Mouse (Mus musculus) splenic B cell, adult 2 months (primary cell): Measurements from ENCODE around the gene Nlrc5.

Source experiments
- DNase-seq: peaks from one replicate; pipeline ENCODE4 v3.0.0-alpha.2; 2011; ENCODE audit warnings: low read depth, low spot score
- H3K27me3 ChIP-seq: 2 replicates; pipeline ENCODE4 v1.6.1; 2012; ENCODE audit warnings: mild to moderate bottlenecking, low read length, moderate library complexity, mixed read lengths; ENCODE audit not compliant: control insufficient read depth, poor library complexity, insufficient read depth, severe bottlenecking
- H3K36me3 ChIP-seq: 2 replicates; pipeline ENCODE4 v1.6.1; 2012; ENCODE audit warnings: mild to moderate bottlenecking, low read length, moderate library complexity, mixed read lengths; ENCODE audit not compliant: control insufficient read depth, poor library complexity, insufficient read depth, severe bottlenecking

Gene Nlrc5

DNA sequence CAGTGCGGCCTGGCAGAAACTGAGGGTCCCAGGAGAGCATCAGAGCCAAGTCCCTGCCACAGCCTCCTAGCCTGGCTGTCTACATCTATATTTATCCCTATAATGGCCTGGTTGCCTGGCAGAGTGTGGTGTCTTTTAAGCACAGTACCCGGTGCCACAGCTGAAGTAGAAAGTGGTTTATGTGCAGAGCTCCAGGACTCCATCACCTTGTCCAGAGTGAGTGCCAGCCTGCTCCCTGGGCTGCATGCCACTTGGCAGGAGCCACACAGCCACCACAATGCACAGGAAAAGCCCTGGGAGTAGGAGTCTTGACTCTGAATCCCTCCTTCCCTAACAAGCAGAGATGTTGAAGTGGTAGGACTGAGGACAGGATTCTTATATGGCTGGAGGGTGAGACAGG is 103.3 kb downstream of the Nlrc5 start:
- H3K27me3 ChIP-seq = no peaks in the 10 kb centered on the region; the same call in 1 of the 2 replicates
- no peaks in the 10 kb centered on the region for H3K36me3 ChIP-seq
- DNase-seq = no peak

DNA sequence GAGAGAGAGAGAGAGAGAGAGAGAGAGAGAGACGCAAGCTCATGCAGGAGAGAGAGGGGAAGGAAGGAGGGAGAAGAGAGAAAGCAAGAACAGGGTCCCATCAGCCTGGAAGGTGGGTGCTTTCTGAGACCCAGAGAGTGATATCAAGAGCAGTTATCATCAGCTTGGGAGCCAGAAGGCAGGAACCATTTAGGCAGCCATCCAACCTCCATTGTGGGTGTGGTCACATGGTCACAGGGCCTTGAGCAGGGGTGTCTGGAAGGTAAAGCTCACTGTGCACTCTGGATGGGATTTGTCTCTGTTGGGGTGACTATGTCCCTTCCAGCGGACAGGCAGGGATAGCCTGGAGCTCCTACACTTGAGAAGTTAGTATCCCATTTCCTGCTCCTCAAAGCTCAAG is 105.9 kb downstream of the Nlrc5 start:
- no peaks in the 10 kb centered on the region for H3K36me3 ChIP-seq
- H3K27me3 ChIP-seq = no peaks in the 10 kb centered on the region; the same call in 1 of the 2 replicates
- no peak for DNase-seq

DNA sequence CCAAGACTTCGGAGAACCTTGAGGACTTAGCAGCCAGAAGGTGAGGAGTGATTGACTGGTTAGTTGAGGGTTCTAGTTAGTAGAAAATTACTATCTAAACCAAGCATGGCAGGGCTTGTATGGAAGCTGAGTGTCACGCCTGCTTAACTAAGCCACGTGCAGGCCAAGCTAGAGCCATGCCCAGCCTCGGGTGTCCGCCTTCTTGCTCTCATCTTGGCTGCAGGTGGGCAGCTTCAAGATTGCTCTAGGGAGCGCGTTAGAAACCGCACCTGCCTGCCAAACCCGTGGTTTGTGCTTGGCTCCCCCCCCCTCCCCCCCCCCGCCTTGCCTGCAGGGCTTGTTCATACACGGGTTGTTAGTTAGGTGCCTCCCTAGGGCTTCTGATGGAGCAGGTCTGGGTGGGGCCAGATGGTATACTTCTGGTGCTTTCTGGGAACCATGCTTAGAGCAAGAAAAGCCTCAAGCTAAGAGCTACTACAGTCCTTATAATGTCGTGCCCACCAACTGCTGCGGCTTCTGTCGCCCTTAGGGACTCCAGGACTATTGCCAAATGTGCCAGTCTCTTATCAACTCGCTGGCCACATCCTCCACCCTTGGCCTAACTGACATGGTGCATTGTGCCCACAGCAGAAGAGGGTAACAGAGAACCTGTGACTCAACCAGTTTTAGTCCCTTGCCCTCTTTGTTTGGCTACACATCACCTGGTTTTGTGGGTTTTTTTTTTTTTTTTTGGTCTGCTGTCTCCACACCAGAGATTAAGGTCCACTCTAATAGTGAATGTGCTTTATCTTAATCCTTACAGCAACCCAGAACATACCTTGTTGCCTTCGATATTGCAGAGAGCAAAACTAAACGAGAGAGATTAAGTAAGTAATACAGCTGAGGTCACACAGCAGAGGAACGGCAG is 107.0 kb downstream of the Nlrc5 start:
- Histone ChIP-seq H3K36me3 (no peaks in the 10 kb centered on the region), H3K27me3 (no peaks in the 10 kb centered on the region; the same call in 1 of the 2 replicates)
- peak; percentile 58 for DNase-seq

DNA sequence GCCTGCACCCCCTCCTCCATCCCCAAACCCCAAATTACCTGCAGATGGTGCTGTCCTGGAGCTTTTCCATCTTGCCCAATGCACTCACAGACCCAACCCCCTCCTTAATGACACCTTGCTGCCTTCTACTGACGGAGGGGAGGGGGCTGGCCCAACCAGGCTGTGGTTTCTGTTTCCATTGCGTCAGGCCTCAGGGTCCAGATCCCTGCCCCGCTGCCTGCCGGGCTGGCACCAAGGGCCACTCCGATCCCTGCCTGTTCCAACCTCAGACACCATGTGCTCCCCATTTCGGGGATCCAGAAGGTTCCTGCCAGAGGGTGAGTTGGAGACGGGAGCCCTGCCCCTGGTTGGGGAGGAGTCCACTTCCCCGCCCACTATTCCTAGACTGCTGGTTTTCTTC is 109.8 kb downstream of the Nlrc5 start:
- Histone ChIP-seq H3K36me3 (no peaks in the 10 kb centered on the region), H3K27me3 (no peaks in the 10 kb centered on the region)
- no peak for DNase-seq

DNA sequence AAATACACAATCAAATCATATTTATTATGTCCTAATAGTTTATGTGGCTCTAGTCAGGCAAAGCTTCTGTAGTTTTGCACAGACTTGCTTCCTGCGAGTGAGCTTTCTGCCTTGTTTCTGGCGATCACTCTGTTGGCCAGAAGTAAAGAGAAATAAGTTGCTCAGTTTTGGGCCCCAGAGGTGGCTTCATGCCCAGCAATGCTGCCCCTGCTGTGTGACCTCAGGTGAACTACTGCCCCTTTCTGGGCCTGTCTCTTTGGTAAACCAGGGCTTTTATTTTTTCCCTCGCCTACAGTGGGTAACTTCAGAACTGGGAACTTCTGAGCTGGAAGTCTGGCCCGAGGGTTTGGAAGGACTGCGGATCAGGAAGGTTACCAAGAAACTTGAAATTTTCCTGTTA is 114.9 kb downstream of the Nlrc5 start:
- Histone ChIP-seq H3K36me3 (no peaks in the 10 kb centered on the region), H3K27me3 (no peaks in the 10 kb centered on the region)
- no peak for DNase-seq

DNA sequence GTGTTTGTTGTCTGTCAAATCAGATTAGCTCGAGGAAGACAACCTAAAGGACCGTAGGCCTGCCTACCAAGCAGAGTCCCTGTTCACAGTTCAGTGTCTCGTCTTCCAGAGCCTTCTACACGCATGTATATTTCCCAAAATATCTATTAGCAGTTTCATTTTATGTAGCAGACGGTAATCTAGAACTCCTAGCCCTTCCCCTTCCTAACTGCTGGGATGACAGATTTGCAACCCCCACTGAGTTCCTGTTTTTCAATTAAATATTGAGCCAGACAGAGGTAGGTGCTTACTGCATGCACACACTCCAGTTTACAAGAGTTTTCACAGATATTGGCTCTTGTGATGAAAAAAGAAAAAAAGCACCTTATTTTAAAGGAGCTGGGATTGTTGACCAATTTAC is 115.3 kb downstream of the Nlrc5 start:
- Histone ChIP-seq H3K36me3 (no peaks in the 10 kb centered on the region), H3K27me3 (no peaks in the 10 kb centered on the region)
- no peak for DNase-seq

DNA sequence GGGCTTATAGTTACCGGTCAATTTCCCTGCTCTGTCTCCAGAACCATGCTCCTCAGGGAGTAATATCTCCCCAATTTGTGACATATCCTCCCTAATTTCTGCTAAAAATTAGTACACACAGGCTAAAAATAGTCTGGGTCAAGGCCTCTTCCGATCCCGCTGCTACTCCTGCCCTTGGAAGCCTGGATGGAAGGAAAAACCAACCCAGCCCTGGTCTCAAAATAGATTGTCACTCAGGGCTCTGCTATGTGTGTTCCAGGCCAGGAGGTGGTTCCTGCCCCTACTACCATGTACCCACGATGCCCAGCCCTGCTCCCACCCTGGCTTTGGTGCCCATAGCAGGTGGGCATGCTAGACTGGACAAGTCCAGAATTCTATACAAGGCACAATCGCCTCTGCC is 115.8 kb downstream of the Nlrc5 start:
- no peaks in the 10 kb centered on the region for H3K27me3 ChIP-seq
- no peaks in the 10 kb centered on the region for H3K36me3 ChIP-seq
- no peak for DNase-seq

DNA sequence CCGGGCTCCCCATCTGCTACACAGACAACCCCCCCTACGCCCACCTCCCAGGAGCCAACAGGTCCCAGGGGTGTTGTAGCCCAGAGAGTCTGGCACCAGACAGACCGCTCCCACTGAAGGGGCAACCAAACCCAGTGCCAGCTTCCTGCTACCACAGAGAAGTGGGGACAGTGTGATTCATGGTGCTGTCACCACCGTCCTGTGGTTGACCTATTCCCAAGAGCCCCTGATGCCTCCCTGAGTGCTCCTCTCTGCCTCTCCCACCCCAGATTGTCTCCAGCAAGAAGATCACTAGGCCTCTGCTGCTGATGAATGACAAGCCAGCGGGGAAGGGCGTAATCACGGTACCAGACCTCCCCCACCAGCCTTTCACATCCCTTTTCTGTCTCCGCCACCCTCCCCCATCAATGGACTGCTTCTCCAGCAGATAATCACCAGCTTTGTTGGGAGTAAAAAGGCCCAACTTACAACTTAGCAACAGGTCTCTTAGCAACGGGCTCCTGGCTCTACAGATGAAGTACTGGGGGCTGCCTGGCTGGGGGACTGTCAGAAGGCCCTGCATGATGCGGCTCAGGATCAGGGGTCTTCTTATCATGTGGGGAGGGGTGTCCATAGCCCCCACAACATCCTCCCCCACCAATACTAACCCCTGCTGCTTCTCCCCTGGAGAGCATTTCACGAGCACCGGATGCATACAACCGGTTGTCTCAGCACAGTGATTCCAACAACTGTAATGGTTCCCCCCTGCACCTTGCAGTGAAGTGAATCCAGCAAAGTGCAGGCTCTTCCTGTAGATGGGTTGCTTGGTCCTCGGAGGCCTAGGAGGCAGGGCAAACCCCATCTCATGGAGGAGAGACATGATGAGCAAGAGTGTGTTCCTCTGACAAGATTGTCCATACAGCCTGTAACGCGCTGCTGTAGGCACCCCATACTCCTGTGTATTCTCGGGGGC is 117.6 kb downstream of the Nlrc5 start:
- no peaks in the 10 kb centered on the region for H3K36me3 ChIP-seq
- no peaks in the 10 kb centered on the region for H3K27me3 ChIP-seq
- DNase-seq = peak; percentile 66

DNA sequence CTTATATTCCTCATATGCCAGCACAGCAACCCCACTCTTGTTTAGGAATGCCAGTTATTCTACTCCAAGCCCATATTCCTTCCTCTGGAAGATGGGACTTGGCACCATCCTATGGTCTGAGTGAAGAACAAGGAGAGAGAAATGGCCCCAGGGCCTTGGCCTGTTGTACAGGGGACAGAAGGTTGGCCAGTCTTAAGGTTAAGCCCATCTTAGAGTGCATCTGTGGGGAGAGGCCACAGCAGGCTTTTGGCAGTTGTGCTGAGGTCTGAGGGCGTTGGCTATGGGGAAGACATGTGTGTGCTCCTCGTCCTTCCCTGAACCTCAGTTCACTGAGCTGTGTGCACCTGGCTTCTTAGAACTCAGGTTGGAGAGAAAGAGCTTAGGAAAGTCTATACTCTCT is 118.5 kb downstream of the Nlrc5 start:
- Histone ChIP-seq H3K36me3 (no peaks in the 10 kb centered on the region), H3K27me3 (no peaks in the 10 kb centered on the region)
- DNase-seq = no peak

DNA sequence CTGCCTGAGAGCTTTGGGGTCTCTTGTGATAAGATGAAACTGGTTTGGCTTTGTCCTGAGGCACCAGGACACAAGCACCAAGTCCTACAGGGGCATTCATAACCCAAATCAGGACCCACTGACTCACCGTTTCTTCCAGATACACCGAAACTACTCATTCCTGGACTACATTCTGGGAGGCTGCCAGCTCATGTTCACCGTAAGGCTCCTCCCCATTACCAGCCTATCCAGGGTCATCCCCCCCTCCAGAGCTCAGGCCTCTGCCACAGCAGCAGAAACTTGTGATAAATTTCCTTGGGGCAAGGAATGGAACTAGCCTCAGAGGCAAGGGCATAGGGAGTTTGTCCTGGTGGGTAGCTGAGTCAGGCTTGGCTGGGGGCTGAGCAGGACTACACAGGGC is 123.1 kb downstream of the Nlrc5 start:
- no peak for DNase-seq
- Histone ChIP-seq H3K27me3 (no peaks in the 10 kb centered on the region), H3K36me3 (no peaks in the 10 kb centered on the region)

DNA sequence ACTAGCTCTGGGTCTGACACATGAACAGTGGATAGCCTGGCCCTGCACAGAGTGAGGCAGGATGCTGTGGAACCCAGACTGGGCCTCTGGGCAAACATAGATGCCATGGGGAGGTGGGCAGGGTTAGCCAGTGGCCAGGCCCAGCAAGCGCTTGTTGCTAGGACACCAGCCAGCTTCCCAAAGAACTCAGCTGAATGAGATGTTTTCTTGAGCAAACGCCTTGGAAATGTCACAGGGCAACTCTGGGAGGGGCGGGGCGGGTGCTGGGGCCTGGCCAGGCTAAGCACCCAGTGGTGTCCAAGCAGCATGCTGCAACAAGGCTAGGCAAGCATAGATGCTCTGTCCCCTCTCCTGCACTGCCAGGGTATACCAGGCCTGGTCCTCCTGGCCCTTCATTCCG is 127.1 kb downstream of the Nlrc5 start:
- DNase-seq = no peak
- no peaks in the 10 kb centered on the region for H3K36me3 ChIP-seq

DNA sequence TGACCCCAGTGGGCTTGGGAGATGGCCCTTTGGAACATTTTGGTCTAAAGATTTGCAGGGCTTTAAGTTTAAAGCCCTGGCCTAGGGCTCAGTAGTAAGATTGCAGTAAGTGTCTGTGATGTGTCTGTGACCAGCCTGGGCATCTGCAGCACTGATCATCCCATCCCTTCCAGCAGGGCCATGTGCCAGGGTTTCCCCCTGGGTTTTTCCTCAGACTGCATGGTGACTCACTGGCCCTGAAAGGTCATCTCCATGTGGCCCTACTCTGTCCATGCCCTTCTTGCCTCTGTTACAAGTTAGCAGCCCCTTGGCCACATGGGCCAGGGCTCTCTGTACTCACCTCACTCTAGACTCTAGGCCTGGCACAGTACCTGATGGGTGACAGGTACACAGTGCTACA is 130.3 kb downstream of the Nlrc5 start:
- DNase-seq = no peak
- no peaks in the 10 kb centered on the region for H3K27me3 ChIP-seq
- H3K36me3 ChIP-seq = no peaks in the 10 kb centered on the region

More for the DNA sequence above, 127.1 kb downstream of the Nlrc5 start:
- H3K27me3 ChIP-seq = no peaks in the 10 kb centered on the region

DNA sequence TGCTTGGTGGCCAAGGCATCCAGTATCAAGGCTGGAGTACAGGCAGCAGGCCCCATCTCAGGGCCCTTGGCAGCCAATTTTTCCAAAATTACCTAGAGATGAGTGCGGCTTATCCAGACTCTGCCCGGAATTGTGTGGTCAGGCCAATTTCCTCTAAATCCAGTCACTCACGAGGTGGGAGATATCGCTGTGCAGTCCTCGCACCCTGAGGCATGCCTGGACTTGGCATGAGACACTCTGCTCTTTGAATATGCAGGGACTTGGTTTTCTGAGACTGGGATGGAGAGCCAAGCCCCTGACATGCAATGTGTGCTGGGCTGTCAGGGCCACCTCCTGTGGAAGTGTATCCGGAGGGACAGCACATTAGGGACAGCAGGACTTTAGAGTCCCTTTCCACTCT is 131.9 kb downstream of the Nlrc5 start:
- H3K27me3 ChIP-seq = no peaks in the 10 kb centered on the region
- no peaks in the 10 kb centered on the region for H3K36me3 ChIP-seq
- no peak for DNase-seq

DNA sequence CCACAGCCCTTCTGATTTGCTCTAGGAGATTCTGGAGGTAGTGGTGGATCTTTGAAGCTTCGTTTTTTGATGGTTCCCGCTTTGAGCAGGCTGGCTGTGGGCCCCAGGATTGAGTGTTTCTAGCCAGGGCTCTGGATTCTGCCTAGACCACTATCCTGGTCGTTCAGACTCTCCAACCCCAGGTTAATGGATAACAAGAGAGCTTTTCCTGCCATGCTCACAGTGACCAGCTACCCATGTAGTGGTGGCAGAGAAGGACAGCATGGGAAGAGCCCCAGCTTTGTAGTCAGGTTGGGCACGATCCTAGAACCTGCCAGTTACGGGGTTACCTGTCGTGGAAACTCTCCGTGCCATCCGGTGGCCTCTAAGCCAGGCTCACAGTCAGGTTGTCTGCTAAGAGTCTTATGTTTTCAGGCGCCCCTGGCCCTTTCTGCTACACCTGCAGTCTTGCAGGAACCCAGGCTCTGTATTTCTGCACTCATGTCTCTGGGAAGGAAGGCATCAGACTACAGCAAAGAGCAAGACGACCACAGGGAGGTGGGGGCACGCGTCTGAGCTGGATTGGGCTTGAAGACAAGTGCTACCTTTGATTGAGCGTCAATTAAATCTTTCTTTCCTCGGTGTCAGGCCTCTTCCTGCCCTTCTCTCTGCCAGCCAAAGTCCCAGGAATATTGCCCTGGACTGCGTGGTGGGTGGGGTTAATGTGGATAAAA is 132.4 kb downstream of the Nlrc5 start:
- H3K36me3 ChIP-seq = no peaks in the 10 kb centered on the region
- no peaks in the 10 kb centered on the region for H3K27me3 ChIP-seq

More for the DNA sequence above, 132.4 kb downstream of the Nlrc5 start:
- no peak for DNase-seq
